In genomic region chr7:80782155-80783109, GRCm38 (mm10) we compare ENCODE assay signal across 8 mouse cellular contexts. TPM values are rescaled to one million over a fixed set of nuclear protein-coding genes. Genes with fewer than 3 reads are reported as not detected.
DNase-seq lines count a peak whose midpoint lies in the region; ATAC-seq lines count a peak whose summit lies in the region.

No protein-coding gene starts in this region.

- WGBS in heart, embryonic 15.5 days, result 64% methylated on average over 17 of the region's 17 CpGs
- 55% methylated on average over 17 of the region's 17 CpGs for WGBS in liver, embryonic 11.5 days
- WGBS in stomach, embryonic 14.5 days, result 61% methylated on average over 17 of the region's 17 CpGs

- H3K27me3 ChIP-seq in heart, embryonic 15.5 days, result no peaks in the 10 kb centered on the region
- H3K27me3 ChIP-seq in liver, embryonic 11.5 days (replicated peaks; ENCODE audit: control insufficient read depth, insufficient read depth, low read length), result no peaks in the 10 kb centered on the region
- H3K27me3 ChIP-seq in stomach, embryonic 14.5 days (ENCODE audit: control insufficient read depth, insufficient read depth, low read length), result no peaks in the 10 kb centered on the region

- H3K27ac ChIP-seq in heart, embryonic 15.5 days, result peak overlapping the region; percentile 83
- H3K27ac ChIP-seq in liver, embryonic 11.5 days (ENCODE audit: low read depth, low read length), result no peak overlapping the region
- H3K27ac ChIP-seq in stomach, embryonic 14.5 days (ENCODE audit: low read length), result peak overlapping the region; percentile 55; the same call in 1 of the 2 replicates

- intact Hi-C loops in left cerebral cortex, postnatal 4 days (cut with DNase I), result no loop called here

- DNase-seq in heart, adult 18-20 months, result no peak
- DNase-seq in T-cell, adult 2 months (ENCODE audit: low spot score), result peak; percentile 88
- no peak for DNase-seq in liver, embryonic 11.5 days (ENCODE audit: low spot score)
- no peak for DNase-seq in left cerebral cortex, postnatal 4 days
- DNase-seq in c-Kit-positive CD71-positive TER-119-positive erythroid progenitor cells, embryonic 14.5 days (ENCODE audit: low spot score), result no peak
- no peak for DNase-seq in adrenal gland, postnatal 36 days

- H3K4me1 ChIP-seq in heart, embryonic 15.5 days (replicated peaks), result peaks cover 71% of the 10 kb centered on the region
- H3K4me1 ChIP-seq in liver, embryonic 11.5 days (replicated peaks; ENCODE audit: control insufficient read depth, insufficient read depth, low read length), result peaks cover 26% of the 10 kb centered on the region
- peaks cover 20% of the 10 kb centered on the region; the same call in 1 of the 2 replicates for H3K4me1 ChIP-seq in stomach, embryonic 14.5 days (ENCODE audit: control insufficient read depth, insufficient read depth, low read length)

- no peak overlapping the region for H3K4me3 ChIP-seq in heart, embryonic 15.5 days
- no peak overlapping the region for H3K4me3 ChIP-seq in liver, embryonic 11.5 days (ENCODE audit: low read depth, low read length)
- H3K4me3 ChIP-seq in stomach, embryonic 14.5 days (ENCODE audit: low read depth, low read length), result no peak overlapping the region

- no peak for ATAC-seq in heart, embryonic 15.5 days (replicated peaks; ENCODE audit: insufficient number of reproducible peaks, insufficient read depth, low FRiP score, low read depth)
- ATAC-seq in liver, embryonic 11.5 days (replicated peaks; ENCODE audit: low FRiP score), result no peak
- no peak for ATAC-seq in stomach, embryonic 14.5 days (ENCODE audit: insufficient number of reproducible peaks, insufficient read depth, low FRiP score, low read depth)

- no peaks in the 10 kb centered on the region for H3K9me3 ChIP-seq in heart, embryonic 15.5 days (replicated peaks)
- no peaks in the 10 kb centered on the region for H3K9me3 ChIP-seq in liver, embryonic 11.5 days (ENCODE audit: control insufficient read depth, low read length)
- no peaks in the 10 kb centered on the region for H3K9me3 ChIP-seq in stomach, embryonic 14.5 days (ENCODE audit: control insufficient read depth, low read depth, low read length)

- H3K4me2 ChIP-seq in heart, embryonic 15.5 days, result no peak overlapping the region
- H3K4me2 ChIP-seq in liver, embryonic 11.5 days, result peak overlapping the region; percentile 29
- H3K4me2 ChIP-seq in stomach, embryonic 14.5 days (replicated peaks; ENCODE audit: low read depth, low read length), result no peak overlapping the region

- H3K36me3 ChIP-seq in heart, embryonic 15.5 days, result no peaks in the 10 kb centered on the region
- no peaks in the 10 kb centered on the region for H3K36me3 ChIP-seq in liver, embryonic 11.5 days (ENCODE audit: control insufficient read depth, insufficient read depth, low read length)
- no peaks in the 10 kb centered on the region for H3K36me3 ChIP-seq in stomach, embryonic 14.5 days (ENCODE audit: control insufficient read depth, insufficient read depth, low read length)

- H3K9ac ChIP-seq in heart, embryonic 15.5 days, result no peak overlapping the region
- no peak overlapping the region for H3K9ac ChIP-seq in liver, embryonic 11.5 days (ENCODE audit: low read depth, low read length)
- no peak overlapping the region for H3K9ac ChIP-seq in stomach, embryonic 14.5 days (replicated peaks; ENCODE audit: low read depth, low read length)

RNA-seq across cellular contexts. Expression of gene Iqgap1, which starts 43.3 kb away (rescaled TPM):
- polyA plus RNA-seq in heart, embryonic 15.5 days (2015; fragmentation: Nextera tagmentation; extraction: Ambion mirVana), result 35.6 and 49.4 TPM in 2 replicates
- 10 to 100 TPM; 32.7 to 35.3 TPM for total RNA-seq in heart, adult 18-20 months (2021)
- 28.2 and 30.6 TPM in 2 replicates for polyA plus RNA-seq in liver, embryonic 11.5 days (2014; fragmentation: Nextera tagmentation; extraction: Ambion mirVana)
- 94.3 and 99.9 TPM in 2 replicates for polyA plus RNA-seq in stomach, embryonic 14.5 days (2014; fragmentation: Nextera tagmentation; extraction: Ambion mirVana)
- 10 to 100 TPM; 40.9 to 43.2 TPM for total RNA-seq in left cerebral cortex, postnatal 4 days (2021)
- total RNA-seq in adrenal gland, postnatal 36 days (2021), result 100 to 1,000 TPM in 1 of 2 experiments, 10 to 100 TPM in 1; 95.5 to 114 TPM
